ENCODE assay signal across 26 mouse cellular contexts in genomic region chr12:15629971-15630370, GRCm38 (mm10).
"Had no signal": no experiment of that assay in that cellular context is flagged by ENCODE, and none has a peak within 500 bp of the region (broad histone marks: within the 10 kb centered on the region; RNA-seq: fewer than 3 reads in every experiment).

No protein-coding gene starts in this region.

- H3K36me3 ChIP-seq: embryonic facial prominence, embryonic 10.5 days; embryonic facial prominence, embryonic 12.5 days; embryonic facial prominence, embryonic 13.5 days; embryonic facial prominence, embryonic 15.5 days; forebrain, embryonic 10.5 days; forebrain, embryonic 12.5 days; forebrain, embryonic 15.5 days had no signal

- H3K4me2 ChIP-seq: embryonic facial prominence, embryonic 12.5 days; embryonic facial prominence, embryonic 13.5 days; embryonic facial prominence, embryonic 15.5 days; forebrain, embryonic 12.5 days; forebrain, embryonic 13.5 days; forebrain, embryonic 15.5 days had no signal

- H3K9me3 ChIP-seq: embryonic facial prominence, embryonic 10.5 days; embryonic facial prominence, embryonic 12.5 days; embryonic facial prominence, embryonic 13.5 days; embryonic facial prominence, embryonic 15.5 days; forebrain, embryonic 10.5 days; forebrain, embryonic 12.5 days; forebrain, embryonic 13.5 days; forebrain, embryonic 15.5 days had no signal

- DNase-seq: cerebellum, adult 9-10 months; cerebellum, adult 9-11 months; cerebellum, postnatal 10 days; cerebellum, postnatal 14 days; cerebellum, postnatal 25 days; cerebellum, postnatal 36 days; embryo, embryonic 11 days; forebrain, postnatal 0 days; gastrocnemius, adult 2 months; gastrocnemius, postnatal 10 days; gastrocnemius, postnatal 14 days; gastrocnemius, postnatal 25 days; gastrocnemius, postnatal 36 days; heart, adult 18-20 months; heart, adult 2 months had no signal

- H3K4me1 ChIP-seq: embryonic facial prominence, embryonic 10.5 days; embryonic facial prominence, embryonic 12.5 days; embryonic facial prominence, embryonic 13.5 days; embryonic facial prominence, embryonic 15.5 days; forebrain, embryonic 10.5 days; forebrain, embryonic 12.5 days; forebrain, embryonic 13.5 days; forebrain, embryonic 15.5 days had no signal

- H3K27ac ChIP-seq: embryonic facial prominence, embryonic 10.5 days; embryonic facial prominence, embryonic 12.5 days; embryonic facial prominence, embryonic 13.5 days; embryonic facial prominence, embryonic 15.5 days; forebrain, embryonic 10.5 days; forebrain, embryonic 12.5 days; forebrain, embryonic 13.5 days; forebrain, embryonic 15.5 days; heart, adult 2 months had no signal

- ATAC-seq: forebrain, embryonic 13.5 days; forebrain, embryonic 14.5 days; forebrain, embryonic 15.5 days; forebrain, embryonic 16.5 days; forebrain, postnatal 0 days had no signal

- H3K4me3 ChIP-seq: embryonic facial prominence, embryonic 10.5 days; embryonic facial prominence, embryonic 12.5 days; embryonic facial prominence, embryonic 13.5 days; embryonic facial prominence, embryonic 15.5 days; erythroblast, embryonic 14.5 days; forebrain, embryonic 10.5 days; forebrain, embryonic 12.5 days; forebrain, embryonic 13.5 days; forebrain, embryonic 15.5 days; gastrocnemius, adult 2 months; heart, adult 2 months had no signal

- H3K9ac ChIP-seq: embryonic facial prominence, embryonic 12.5 days; embryonic facial prominence, embryonic 13.5 days; embryonic facial prominence, embryonic 15.5 days; forebrain, embryonic 12.5 days; forebrain, embryonic 13.5 days; forebrain, embryonic 15.5 days; forebrain, postnatal 0 days had no signal

- H3K27me3 ChIP-seq: embryonic facial prominence, embryonic 12.5 days; embryonic facial prominence, embryonic 13.5 days; embryonic facial prominence, embryonic 15.5 days; forebrain, embryonic 12.5 days; forebrain, embryonic 13.5 days; forebrain, embryonic 15.5 days had no signal
